Mouse (Mus musculus): ENCODE measurements around the gene Sh3rf1. TPM values are rescaled to one million over a fixed set of nuclear protein-coding genes. Genes with fewer than 3 reads are reported as not detected.

The Sh3rf1 gene
- total RNA-seq, 2 experiments from 2014 or later = 8.0 to 8.8 TPM

- intact Hi-C loops (cut with DNase I) = no loop called here
- peak in 1 of 2 experiments; percentile 4 for DNase-seq
Measured at GRCm38 (mm10) chr8:61217426-61217825, 6.2 kb upstream of the Sh3rf1 start.

- no peak for DNase-seq
- intact Hi-C loops (cut with DNase I) = no loop called here
Measured at GRCm38 (mm10) chr8:61218439-61218838, 5.2 kb upstream of the Sh3rf1 start.

GRCm38 (mm10) chr8:61223283-61223682 lies 389 bp upstream of the Sh3rf1 start:
- no peak for DNase-seq
- intact Hi-C loops (cut with DNase I) = loop anchor here (5.0 to 10.0 kb wide), 3 partner anchors 94 to 154 kb away; no protein-coding TSS in a partner anchor

- intact Hi-C loops (cut with DNase I) = loop anchor here (2.0 to 10.0 kb wide), 5 partner anchors 58 to 256 kb away; no protein-coding TSS in a partner anchor
- DNase-seq = peak; percentile 61 to 68
Measured at GRCm38 (mm10) chr8:61224380-61225092, 864 bp downstream of the Sh3rf1 start.

GRCm38 (mm10) chr8:61225581-61226395 lies 2.1 kb downstream of the Sh3rf1 start:
- DNase-seq = peak in 1 of 2 experiments; percentile 6
- intact Hi-C loops (cut with DNase I) = loop anchor here (2.0 to 10.0 kb wide), 3 partner anchors 57 to 255 kb away; no protein-coding TSS in a partner anchor

GRCm38 (mm10) chr8:61226632-61227031 lies 3.0 kb downstream of the Sh3rf1 start:
- intact Hi-C loops (cut with DNase I) = loop anchor here (5.0 to 10.0 kb wide), 2 partner anchors 56 to 118 kb away; no protein-coding TSS in a partner anchor
- no peak for DNase-seq

GRCm38 (mm10) chr8:61228678-61229077 lies 5.0 kb downstream of the Sh3rf1 start:
- intact Hi-C loops (cut with DNase I) = loop anchor here (5.0 to 10.0 kb wide), 2 partner anchors 54 to 116 kb away; no protein-coding TSS in a partner anchor
- DNase-seq = no peak

GRCm38 (mm10) chr8:61229511-61230195 lies 6.0 kb downstream of the Sh3rf1 start:
- intact Hi-C loops (cut with DNase I) = loop anchor here (5.0 to 10.0 kb wide), 2 partner anchors 53 to 115 kb away; no protein-coding TSS in a partner anchor

GRCm38 (mm10) chr8:61230881-61231755 lies 7.4 kb downstream of the Sh3rf1 start:
- no peak for DNase-seq

More at GRCm38 (mm10) chr8:61229511-61230195, 6.0 kb downstream of the Sh3rf1 start:
- no peak for DNase-seq

GRCm38 (mm10) chr8:61235499-61235898 lies 11.8 kb downstream of the Sh3rf1 start:
- intact Hi-C loops (cut with DNase I) = no loop called here
- no peak for DNase-seq

More at GRCm38 (mm10) chr8:61230881-61231755, 7.4 kb downstream of the Sh3rf1 start:
- intact Hi-C loops (cut with DNase I) = no loop called here

- no peak for DNase-seq
- intact Hi-C loops (cut with DNase I) = no loop called here
Measured at GRCm38 (mm10) chr8:61236506-61237268, 13.0 kb downstream of the Sh3rf1 start.

GRCm38 (mm10) chr8:61239576-61239975 lies 15.9 kb downstream of the Sh3rf1 start:
- intact Hi-C loops (cut with DNase I) = no loop called here
- no peak for DNase-seq

- no peak for DNase-seq
- intact Hi-C loops (cut with DNase I) = no loop called here
Measured at GRCm38 (mm10) chr8:61241229-61241628, 17.6 kb downstream of the Sh3rf1 start.

- intact Hi-C loops (cut with DNase I) = no loop called here
- DNase-seq = no peak
Measured at GRCm38 (mm10) chr8:61242896-61243295, 19.2 kb downstream of the Sh3rf1 start.

- intact Hi-C loops (cut with DNase I) = no loop called here
- no peak for DNase-seq
Measured at GRCm38 (mm10) chr8:61243491-61243890, 19.8 kb downstream of the Sh3rf1 start.

- intact Hi-C loops (cut with DNase I) = no loop called here
- no peak for DNase-seq
Measured at GRCm38 (mm10) chr8:61244157-61244556, 20.5 kb downstream of the Sh3rf1 start.

GRCm38 (mm10) chr8:61247270-61248025 lies 23.8 kb downstream of the Sh3rf1 start:
- intact Hi-C loops (cut with DNase I) = no loop called here
- peak in 1 of 2 experiments; percentile 41 for DNase-seq

- DNase-seq = no peak
- intact Hi-C loops (cut with DNase I) = no loop called here
Measured at GRCm38 (mm10) chr8:61249511-61249910, 25.8 kb downstream of the Sh3rf1 start.

Measured in heart, postnatal 14 days (tissue).